Mouse (Mus musculus) heart, postnatal 14 days (tissue): ENCODE measurements around the gene Vmn1r148. TPM values are rescaled to one million over a fixed set of nuclear protein-coding genes. Genes with fewer than 3 reads are reported as not detected.
"Not testable (repeated sequence)": the region's sequence is repeated elsewhere in the genome, so short reads cannot be mapped to it uniquely, and the experiment has no call there.

Experiments used
- DNase-seq, 2 experiments: peaks; one replicate each; pipeline ENCODE4 v3.0.0; 2021 to 2022
- intact Hi-C: fragments of 180-260 bp; cut with DNase I; formaldehyde crosslinking; loops from one replicate; pipeline ENCODE4 v1.15.1; 2025
- long read RNA-seq, 2 experiments: library from polyadenylated mRNA; stranded (forward); transcript quantifications; one replicate each; pipeline ENCODE4 v2.0.0; 2021
- total RNA-seq, 2 experiments: library from RNA; stranded (reverse); gene quantifications; 2 replicates each; pipeline ENCODE4 v1.2.3; 2021

Vmn1r148 gene
- not detected for total RNA-seq
- long read RNA-seq, experiment 1: 0 reads
- long read RNA-seq, experiment 2: 0 reads

DNA sequence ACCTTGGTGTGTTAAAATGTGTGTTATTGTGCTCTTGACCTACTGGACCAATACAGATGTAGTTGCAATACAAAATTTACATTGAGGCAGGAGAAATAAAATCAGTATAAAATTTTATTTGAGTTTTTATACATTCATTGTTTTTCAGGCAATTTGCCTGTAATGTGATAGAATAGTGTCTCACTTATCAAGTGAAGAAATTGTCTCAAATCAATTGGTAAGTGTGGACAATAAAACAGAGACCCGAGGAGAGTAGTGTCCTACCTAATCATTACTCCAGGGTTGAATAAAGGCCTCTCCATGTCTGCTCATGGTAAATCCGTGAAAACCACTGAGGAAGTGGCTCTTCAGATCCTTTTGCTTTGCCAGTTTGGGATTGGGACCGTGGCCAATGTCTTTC, at the start of gene Vmn1r148:
Gene Vmn1r148 (plus strand): TSS at position 301 of the 400 bp plus-strand sequence.
- intact Hi-C loops, DNase-seq: not testable (repeated sequence)

DNA sequence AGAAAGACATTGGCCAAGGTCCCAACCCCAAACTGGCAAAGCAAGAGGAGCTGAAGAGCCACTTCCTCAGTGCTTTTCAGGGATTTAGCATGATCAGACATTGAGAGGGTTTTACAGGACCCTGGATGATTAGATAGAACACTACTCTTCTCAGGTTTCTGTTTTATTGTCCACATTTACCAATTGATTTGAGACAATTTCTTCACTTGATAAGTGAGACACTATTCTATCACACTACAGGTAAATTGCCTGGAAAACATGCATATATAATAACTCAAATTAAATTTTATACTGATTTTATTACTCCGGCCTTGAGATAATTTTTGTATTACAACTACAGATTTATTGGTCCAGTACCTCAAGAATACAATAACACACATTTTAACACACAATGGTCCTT, 42.4 kb upstream of the Vmn1r148 start, which contains the start of gene Gm8660:
Gene Gm8660 (minus strand): TSS at position 101 of the 400 bp plus-strand sequence.
- intact Hi-C loops, DNase-seq: not testable (repeated sequence)

DNA sequence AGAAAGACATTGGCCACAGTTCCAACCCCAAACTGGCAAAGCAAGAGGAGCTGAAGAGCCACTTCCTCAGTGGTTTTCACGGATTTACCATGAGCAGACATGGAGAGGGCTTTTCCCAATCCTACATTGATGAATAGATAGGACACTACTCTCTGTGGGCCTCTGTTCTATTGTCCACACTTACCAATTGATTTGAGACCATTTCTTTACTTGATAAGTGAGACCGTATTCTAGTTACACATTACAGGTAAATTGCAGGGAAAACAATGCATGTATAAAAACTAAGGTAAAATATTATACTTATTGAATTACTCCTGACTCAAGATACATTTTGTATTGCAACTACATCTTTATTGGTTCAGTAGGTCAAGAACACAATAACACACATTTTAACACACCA, 24.7 kb downstream of the Vmn1r148 start, which contains the start of gene Vmn1r149:
Gene Vmn1r149 (minus strand): TSS at position 101 of the 400 bp plus-strand sequence.
- intact Hi-C loops, DNase-seq: not testable (repeated sequence)

DNA sequence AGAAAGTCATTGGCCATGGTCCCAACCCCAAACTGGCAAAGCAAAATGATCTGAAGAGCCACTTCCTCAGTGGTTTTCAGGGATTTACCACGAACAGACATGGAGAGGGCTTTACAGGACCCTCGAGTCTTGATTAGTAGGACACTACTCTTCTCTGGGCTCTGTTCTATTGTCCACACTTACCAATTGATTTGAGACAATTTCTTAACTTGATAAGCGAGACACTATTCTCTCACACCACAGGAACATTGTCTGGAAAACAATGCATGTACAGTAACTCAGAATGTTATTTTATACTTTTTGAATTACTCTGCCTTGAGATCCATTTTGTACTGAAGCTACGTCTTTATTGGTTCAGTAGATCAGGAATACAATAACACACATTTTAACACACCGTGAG, 50.6 kb downstream of the Vmn1r148 start, which contains the start of gene Gm10665:
Gene Gm10665 (minus strand): TSS at position 101 of the 400 bp plus-strand sequence.
- intact Hi-C loops, DNase-seq: not testable (repeated sequence)

Other genes starting within 250 kb of the Vmn1r148 start
- gene Vmn1r142, start 249.5 kb upstream of the Vmn1r148 start, total RNA-seq: not detected
- not detected for gene Vmn1r143, start 224.2 kb upstream of the Vmn1r148 start, total RNA-seq
- gene Gm8653, start 212.3 kb upstream of the Vmn1r148 start, total RNA-seq: not detected
- not detected for gene Gm8453, start 184.1 kb upstream of the Vmn1r148 start, total RNA-seq
- gene Gm4187, start 83.9 kb upstream of the Vmn1r148 start, total RNA-seq: not detected
- not detected for gene Gm8660, start 42.5 kb upstream of the Vmn1r148 start, total RNA-seq
- not detected for gene Vmn1r149, start 24.6 kb downstream of the Vmn1r148 start, total RNA-seq
- not detected for gene Gm10665, start 50.5 kb downstream of the Vmn1r148 start, total RNA-seq
- not detected for gene Vmn1r151, start 86.1 kb downstream of the Vmn1r148 start, total RNA-seq
- not detected for gene Vmn1r152, start 109.4 kb downstream of the Vmn1r148 start, total RNA-seq
- not detected for gene Gm8677, start 121.3 kb downstream of the Vmn1r148 start, total RNA-seq
- gene Gm4201, start 151.8 kb downstream of the Vmn1r148 start, total RNA-seq: not detected
- not detected for gene Gm4565, start 174.5 kb downstream of the Vmn1r148 start, total RNA-seq
- not detected for gene Vmn1r155, start 244.4 kb downstream of the Vmn1r148 start, total RNA-seq